Mouse (Mus musculus) T-helper 17 cell (primary cell): ENCODE results near the gene H2al1k.
"Not testable (repeated sequence)": the region's sequence is repeated elsewhere in the genome, so short reads cannot be mapped to it uniquely, and the experiment has no call there.

ENCODE experiments used
- in situ Hi-C, 2 experiments: fragments of 300-600 bp; cut with MboI, MseI; formaldehyde crosslinking; loops; 1 replicate in 1 of 2; 2 replicates in 1 of 2; pipeline ENCODE4 v1.15.1; 2025; ENCODE audit warnings: high pct_unique_total_duplicates in 2 of 2

Gene H2al1k

DNA sequence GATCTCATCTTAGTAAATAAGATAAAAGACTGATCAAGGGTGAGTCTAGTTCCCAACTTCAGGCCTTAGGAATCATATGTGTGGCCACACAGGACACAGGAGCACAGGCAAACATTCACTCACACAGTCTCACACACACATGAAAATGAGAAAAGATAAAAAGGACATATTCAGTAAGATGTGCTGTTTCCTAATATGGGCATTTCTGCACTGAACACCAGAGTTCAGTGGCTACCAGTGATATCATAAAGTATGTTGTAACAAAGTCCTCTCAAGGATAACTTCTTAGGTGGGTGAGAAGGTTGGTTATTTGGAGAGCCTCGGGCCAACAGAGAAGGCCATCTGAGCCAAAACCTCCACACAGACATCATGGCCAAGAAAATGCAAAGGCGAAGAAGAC lies at the start of gene H2al1k:
H2al1k (plus strand) TSS at position 301 of the 400 bp plus-strand sequence.
- in situ Hi-C loops, result not testable (repeated sequence)

DNA sequence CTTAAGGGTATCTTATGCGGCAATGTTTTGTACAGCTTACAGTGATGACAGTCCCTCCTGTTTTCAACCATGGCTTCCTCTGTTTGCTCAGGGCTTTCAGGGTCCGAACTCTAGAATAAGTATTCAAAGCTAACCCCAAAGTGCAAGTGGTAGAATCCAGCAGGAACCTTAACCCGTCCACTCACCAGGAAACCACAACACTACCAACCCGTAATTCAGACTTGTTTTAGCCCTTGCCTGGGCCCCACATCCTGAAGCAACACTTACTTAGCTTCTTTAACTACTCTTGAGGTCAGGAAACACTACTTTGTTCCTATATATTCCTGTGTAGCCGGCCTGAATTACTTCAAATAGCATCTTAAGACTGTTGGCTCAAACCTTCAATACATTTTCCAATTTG lies 47.6 kb upstream of the H2al1k start:
- in situ Hi-C loops, result no loop called here

DNA sequence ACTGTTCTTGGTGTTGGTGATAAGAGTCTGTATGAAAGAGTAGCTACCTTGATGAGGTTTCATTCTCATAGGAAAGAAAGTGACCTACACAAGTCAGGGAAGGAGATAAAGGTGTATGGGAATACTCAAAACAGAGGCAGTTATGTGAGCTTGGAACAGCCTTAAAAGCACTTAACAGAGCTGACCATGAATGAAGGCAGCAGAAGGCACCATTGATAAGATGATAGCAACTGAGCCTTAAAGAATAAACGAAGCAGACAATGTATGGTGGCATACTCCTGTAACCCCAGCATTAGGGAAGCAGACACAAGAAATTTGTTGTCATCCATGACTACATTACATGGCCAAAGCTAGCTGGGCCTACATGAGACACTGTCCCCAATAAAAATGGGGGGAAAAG lies 47.0 kb upstream of the H2al1k start:
- in situ Hi-C loops, result no loop called here

DNA sequence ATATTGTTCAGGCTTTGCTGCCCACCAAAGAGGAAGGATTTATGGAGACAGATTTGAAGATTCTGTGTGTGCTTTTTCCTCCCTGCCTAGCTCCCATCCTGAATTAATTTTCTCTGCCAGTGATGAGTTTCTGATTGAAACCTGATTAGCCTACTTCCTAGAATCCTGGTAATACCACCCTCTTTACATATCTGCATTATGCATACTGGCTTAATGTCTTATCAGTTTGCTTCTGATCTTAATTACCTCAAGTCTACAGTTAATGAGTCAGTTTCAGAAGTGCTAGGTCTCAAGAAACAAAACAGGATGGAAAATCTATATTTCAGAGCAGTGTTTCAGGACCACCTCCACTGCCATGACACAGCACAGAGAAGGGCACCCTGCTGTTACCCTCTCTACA lies 34.0 kb upstream of the H2al1k start:
- in situ Hi-C loops, result not testable (repeated sequence)

DNA sequence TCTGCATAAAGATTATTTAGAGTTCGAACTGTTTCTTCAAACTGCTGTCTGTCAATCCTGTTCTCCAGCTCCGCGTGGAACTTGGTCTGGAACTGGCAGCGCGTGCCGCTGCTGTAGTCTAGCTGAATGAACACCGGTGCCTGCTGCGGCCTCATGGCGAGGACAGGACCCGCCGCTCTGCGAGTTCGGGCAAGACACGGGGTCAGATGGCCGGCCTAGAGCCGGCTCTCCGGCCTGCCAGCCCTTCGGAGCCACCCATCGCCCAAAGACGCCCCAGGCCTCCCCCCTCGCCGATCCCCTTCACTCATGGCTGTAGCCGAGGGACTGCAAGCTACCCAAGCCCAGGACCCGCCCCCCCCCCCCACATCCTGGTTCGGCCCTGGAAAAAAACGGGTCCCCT lies 22.5 kb upstream of the H2al1k start:
- in situ Hi-C loops, result loop anchor here in 1 of 2 experiments (25.0 kb wide), 1 partner anchor 884 kb away; the partner anchor contains the start of gene Rpgr

DNA sequence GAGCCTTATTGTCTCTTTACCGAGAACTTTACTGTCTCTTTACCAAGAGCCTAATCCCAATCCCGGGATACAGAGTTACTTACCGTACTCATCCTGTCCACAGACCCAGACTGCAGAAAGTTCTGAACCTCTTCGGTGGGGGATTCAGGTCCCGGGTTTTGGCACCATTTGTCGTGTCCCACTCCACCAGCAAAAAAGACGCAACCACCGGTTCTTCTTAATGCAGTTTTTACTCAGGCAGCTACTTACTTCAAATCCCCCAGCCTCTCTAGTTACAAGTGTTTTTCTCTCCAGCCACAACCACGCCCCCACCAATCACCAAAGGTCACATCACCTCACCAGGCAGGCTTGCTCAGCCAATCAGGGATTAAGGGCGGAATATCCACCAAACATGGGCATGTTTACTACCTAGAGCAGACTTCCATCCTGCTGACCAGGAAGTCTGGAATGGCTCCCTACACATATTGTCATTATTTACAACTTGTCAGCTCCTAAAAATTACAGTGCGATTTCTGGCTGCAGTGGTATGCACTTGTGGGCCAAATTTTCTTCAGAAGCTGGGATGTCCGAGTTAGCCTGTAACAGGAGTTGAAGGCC lies 18.0 kb upstream of the H2al1k start:
- in situ Hi-C loops, result loop anchor here in 1 of 2 experiments (25.0 kb wide), 1 partner anchor 880 kb away; the partner anchor contains the start of gene Rpgr

DNA sequence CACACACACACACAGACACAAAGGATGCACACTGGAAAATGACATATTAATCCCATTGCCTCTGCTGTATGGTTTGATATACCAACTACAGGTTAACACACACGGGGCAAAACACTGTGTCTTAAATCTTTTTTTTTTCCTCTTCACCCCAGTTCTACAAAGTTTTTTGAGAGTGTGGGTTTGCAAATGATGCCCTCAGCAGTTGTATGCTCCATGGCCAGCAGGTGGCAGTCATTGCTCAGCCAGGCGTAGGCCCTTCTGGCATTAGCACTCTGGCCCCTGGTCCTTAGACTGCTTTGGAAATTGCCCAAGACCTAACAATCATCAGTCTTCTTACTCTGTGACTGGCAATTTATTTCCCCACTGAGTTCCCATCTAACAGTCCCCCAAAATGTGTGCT lies 17.4 kb upstream of the H2al1k start:
- in situ Hi-C loops, result loop anchor here in 1 of 2 experiments (25.0 kb wide), 1 partner anchor 879 kb away; the partner anchor contains the start of gene Rpgr

DNA sequence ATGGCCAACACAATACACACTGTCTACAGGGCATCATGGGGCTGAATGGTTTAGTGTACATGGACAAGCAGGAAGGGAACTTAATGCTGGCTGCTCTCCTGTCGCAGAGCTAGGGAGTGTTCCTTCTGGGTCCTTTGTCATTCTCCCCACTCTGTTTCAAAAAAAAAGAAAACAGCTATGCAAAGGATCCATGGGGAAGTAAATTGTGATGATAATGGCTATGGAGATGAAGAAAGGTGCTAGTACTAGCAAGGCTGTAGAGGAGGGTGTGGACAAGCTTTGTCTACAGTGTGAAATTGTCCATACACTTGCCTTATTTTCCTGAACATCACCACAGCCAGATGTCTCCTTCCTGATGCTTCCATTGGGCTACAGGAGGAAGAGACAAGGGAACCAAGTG lies 15.4 kb upstream of the H2al1k start:
- in situ Hi-C loops, result loop anchor here (5.0 to 25.0 kb wide), 3 partner anchors 177 to 877 kb away; partner anchors contain the start of gene Rpgr (in 1 of the 2)

DNA sequence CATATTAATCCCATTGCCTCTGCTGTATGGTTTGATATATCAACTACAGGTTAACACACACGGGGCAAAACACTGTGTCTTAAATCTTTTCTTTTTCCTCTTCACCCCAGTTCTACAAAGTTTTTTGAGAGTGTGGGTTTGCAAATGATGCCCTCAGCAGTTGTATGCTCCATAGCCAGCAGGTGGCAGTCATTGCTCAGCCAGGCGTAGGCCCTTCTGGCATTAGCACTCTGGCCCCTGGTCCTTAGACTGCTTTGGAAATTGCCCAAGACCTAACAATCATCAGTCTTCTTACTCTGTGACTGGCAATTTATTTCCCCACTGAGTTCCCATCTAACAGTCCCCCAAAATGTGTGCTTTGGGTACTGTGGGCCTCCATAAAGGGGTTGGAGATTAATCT lies 23.6 kb downstream of the H2al1k start:
- in situ Hi-C loops, result loop anchor here in 1 of 2 experiments (10.0 kb wide), 1 partner anchor 1231 kb away; no protein-coding TSS in a partner anchor

DNA sequence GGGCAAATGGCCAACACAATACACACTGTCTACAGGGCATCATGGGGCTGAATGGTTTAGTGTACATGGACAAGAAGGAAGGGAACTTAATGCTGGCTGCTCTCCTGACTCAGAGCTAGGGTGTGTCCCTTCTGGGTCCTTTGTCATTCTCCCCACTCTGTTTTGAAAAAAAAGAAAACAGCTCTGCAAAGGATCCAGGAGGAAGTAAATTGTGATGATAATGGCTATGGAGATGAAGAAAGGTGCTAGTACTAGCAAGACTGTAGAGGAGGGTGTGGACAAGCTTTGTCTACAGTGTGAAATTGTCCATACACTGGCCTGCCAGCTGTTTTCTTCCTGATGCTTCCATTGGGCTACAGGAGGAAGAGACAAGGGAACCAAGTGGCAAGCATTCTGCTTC lies 25.5 kb downstream of the H2al1k start:
- in situ Hi-C loops, result loop anchor here (5.0 to 10.0 kb wide), 2 partner anchors 146 to 1229 kb away; no protein-coding TSS in a partner anchor
